Mouse (Mus musculus): ENCODE data around the gene Pih1d1. TPM values are rescaled to one million over a fixed set of nuclear protein-coding genes. Genes with fewer than 3 reads are reported as not detected.
"Not testable (repeated sequence)": the region's sequence is repeated elsewhere in the genome, so short reads cannot be mapped to it uniquely, and the experiment has no call there.

Gene Pih1d1
- total RNA-seq, 2 experiments from 2014 or later, result 41.8 to 43.1 TPM

- intact Hi-C loops (cut with DNase I); DNase-seq: not testable (repeated sequence)
These were observed 28.5 kb upstream of the Pih1d1 start for GRCm38 (mm10) chr7:45125649-45126048.

GRCm38 (mm10) chr7:45126147-45126843 lies 27.8 kb upstream of the Pih1d1 start:
- intact Hi-C loops (cut with DNase I), result no loop called here
- DNase-seq, result no peak

GRCm38 (mm10) chr7:45126844-45127699 lies 27.0 kb upstream of the Pih1d1 start:
- intact Hi-C loops (cut with DNase I), result no loop called here
- DNase-seq, result no peak

GRCm38 (mm10) chr7:45127700-45128224 lies 26.3 kb upstream of the Pih1d1 start:
- intact Hi-C loops (cut with DNase I), result loop anchor here (1.0 kb wide), 1 partner anchor 27 kb away; the partner anchor contains the start of genes Aldh16a1 and Pih1d1

GRCm38 (mm10) chr7:45128624-45129246 lies 25.4 kb upstream of the Pih1d1 start, which contains the start of gene Rpl13a:
Gene Rpl13a (minus strand): TSS chr7:45128761.
- intact Hi-C loops (cut with DNase I), result loop anchor here (1.0 kb wide), 1 partner anchor 26 kb away; the partner anchor contains the start of genes Aldh16a1 and Pih1d1

More at GRCm38 (mm10) chr7:45127700-45128224, 26.3 kb upstream of the Pih1d1 start:
- DNase-seq, result no peak

GRCm38 (mm10) chr7:45129318-45129717 lies 24.8 kb upstream of the Pih1d1 start:
- peak in 1 of 2 experiments; percentile 68 for DNase-seq
- intact Hi-C loops (cut with DNase I), result no loop called here

More at GRCm38 (mm10) chr7:45128624-45129246, 25.4 kb upstream of the Pih1d1 start, which contains the start of gene Rpl13a:
- peak; percentile 96 to 98 for DNase-seq

GRCm38 (mm10) chr7:45129776-45130512 lies 24.2 kb upstream of the Pih1d1 start:
- no peak for DNase-seq
- intact Hi-C loops (cut with DNase I), result no loop called here

GRCm38 (mm10) chr7:45131850-45132249 lies 22.3 kb upstream of the Pih1d1 start:
- intact Hi-C loops (cut with DNase I), result no loop called here
- no peak for DNase-seq

- no peak for DNase-seq
- intact Hi-C loops (cut with DNase I), result no loop called here
These were observed 20.5 kb upstream of the Pih1d1 start for GRCm38 (mm10) chr7:45133446-45134159.

- DNase-seq, result no peak
- intact Hi-C loops (cut with DNase I), result loop anchor here (5.0 kb wide), 1 partner anchor 152 kb away; no protein-coding TSS in a partner anchor
These were observed 19.5 kb upstream of the Pih1d1 start for GRCm38 (mm10) chr7:45134544-45135026.

- no peak for DNase-seq
- intact Hi-C loops (cut with DNase I), result loop anchor here (5.0 kb wide), 1 partner anchor 153 kb away; no protein-coding TSS in a partner anchor
These were observed 18.7 kb upstream of the Pih1d1 start for GRCm38 (mm10) chr7:45135370-45135769.

GRCm38 (mm10) chr7:45135993-45136567 lies 18.0 kb upstream of the Pih1d1 start, which contains the start of the genes Gm45713 and Flt3l:
Gene Gm45713 (minus strand): TSS chr7:45136231.
Gene Flt3l (minus strand): TSS chr7:45136432.
- intact Hi-C loops (cut with DNase I), result loop anchor here (1.0 to 5.0 kb wide), 2 partner anchors 56 to 154 kb away; no protein-coding TSS in a partner anchor
- DNase-seq, result peak; percentile 95 to 96

- no peak for DNase-seq
- intact Hi-C loops (cut with DNase I), result loop anchor here (5.0 kb wide), 1 partner anchor 155 kb away; no protein-coding TSS in a partner anchor
These were observed 16.7 kb upstream of the Pih1d1 start for GRCm38 (mm10) chr7:45137171-45138006.

GRCm38 (mm10) chr7:45138403-45138802 lies 15.7 kb upstream of the Pih1d1 start:
- DNase-seq, result no peak
- intact Hi-C loops (cut with DNase I), result loop anchor here (5.0 kb wide), 1 partner anchor 156 kb away; no protein-coding TSS in a partner anchor

- DNase-seq, result no peak
- intact Hi-C loops (cut with DNase I), result loop anchor here (5.0 kb wide), 1 partner anchor 158 kb away; no protein-coding TSS in a partner anchor
These were observed 14.0 kb upstream of the Pih1d1 start for GRCm38 (mm10) chr7:45139904-45140723.

GRCm38 (mm10) chr7:45141319-45141718 lies 12.8 kb upstream of the Pih1d1 start:
- no peak for DNase-seq
- intact Hi-C loops (cut with DNase I), result no loop called here

Measured in heart, postnatal 36 days (tissue).